Mouse (Mus musculus) midbrain, embryonic 14.5 days (tissue): ENCODE measurements around the gene Mut. TPM values are rescaled to one million over a fixed set of nuclear protein-coding genes. Genes with fewer than 3 reads are reported as not detected.
A peak's percentile ranks its signal among the peaks of the same experiment; 100 is the strongest.

Experiments used
- ATAC-seq: fragments of 200-750 bp; cut with Nextera tagmentation; 2 replicates; pipeline ENCODE4 v1.8.0; 2017; ENCODE audit warnings: moderate number of reproducible peaks, moderate library complexity; ENCODE audit not compliant: low FRiP score, low TSS enrichment
- DNase-seq: peaks from one replicate; pipeline ENCODE4 v3.0.0-alpha.2; 2015
- H3K27ac ChIP-seq: fragments of 300-500 bp; sonication (generic); replicated peaks from 2 replicates; pipeline ENCODE4 v1.5.1; 2014; ENCODE audit warnings: mild to moderate bottlenecking, low read depth, low read length, moderate library complexity
- H3K27me3 ChIP-seq: fragments of 300-500 bp; sonication (generic); 2 replicates; pipeline ENCODE4 v1.6.1; 2014; ENCODE audit warnings: low read length, control low read depth, mixed read lengths; ENCODE audit not compliant: control insufficient read depth, insufficient read depth
- H3K36me3 ChIP-seq: fragments of 300-500 bp; sonication (generic); 2 replicates; pipeline ENCODE4 v1.6.1; 2014; ENCODE audit warnings: low read length, control low read depth; ENCODE audit not compliant: control insufficient read depth, insufficient read depth
- H3K4me1 ChIP-seq: fragments of 300-500 bp; sonication (generic); 2 replicates; pipeline ENCODE4 v1.6.1; 2014; ENCODE audit warnings: mild to moderate bottlenecking, antibody characterized with exemption, low read length, control low read depth; ENCODE audit not compliant: control insufficient read depth, insufficient read depth
- H3K4me2 ChIP-seq: fragments of 300-500 bp; sonication (generic); 2 replicates; pipeline ENCODE4 v1.6.1; 2014; ENCODE audit warnings: mild to moderate bottlenecking, low read length, moderate library complexity
- H3K4me3 ChIP-seq: fragments of 300-500 bp; sonication (generic); replicated peaks from 2 replicates; pipeline ENCODE4 v1.5.1; 2014; ENCODE audit warnings: low read depth, low read length
- H3K9ac ChIP-seq: fragments of 300-500 bp; sonication (generic); replicated peaks from 2 replicates; pipeline ENCODE4 v1.6.1; 2014; ENCODE audit warnings: mild to moderate bottlenecking, low read length, moderate library complexity
- H3K9me3 ChIP-seq: fragments of 300-500 bp; sonication (generic); 2 replicates; pipeline ENCODE4 v1.6.1; 2016; ENCODE audit warnings: low read length, control low read depth, mixed read lengths; ENCODE audit not compliant: control insufficient read depth
- WGBS: fragments of 180-500 bp; shearing (Covaris S2); extraction: QIAGEN DNeasy Blood & Tissue Kit; methylation state at CpG from one replicate; pipeline ENCODE4 v1.1.7; 2014; 5-methylcytosine and 5-hydroxymethylcytosine counted together
- polyA plus RNA-seq: library from polyadenylated mRNA; unstranded; fragments of >200 nt; fragmentation: Nextera tagmentation; extraction: Ambion mirVana; gene quantifications from 2 replicates; pipeline ENCODE4 v1.2.1, GENCODE M21; 2014

Gene Mut
- 15.0 and 26.5 TPM in 2 replicates for polyA plus RNA-seq

GRCm38 (mm10) chr17:40934420-40935231, at the start of gene Mut, which contains the start of gene Cenpq:
Mut (plus strand) TSS chr17:40934685.
Cenpq (minus strand) TSS chr17:40935047.
- peak within 1 kb of the TSS; percentile 90 for H3K27ac ChIP-seq
- H3K4me1 ChIP-seq = peaks cover 9% of the 10 kb centered on the region
- DNase-seq = peak; percentile 100
- H3K36me3 ChIP-seq = peaks cover 16% of the 10 kb centered on the region; the same call in 1 of the 2 replicates
- WGBS = under 1% methylated on average over 50 of the region's 50 CpGs
- H3K9me3 ChIP-seq = no peaks in the 10 kb centered on the region
- peak within 1 kb of the TSS; percentile 50 for H3K9ac ChIP-seq
- peak within 1 kb of the TSS; percentile 74 for H3K4me2 ChIP-seq
- ATAC-seq = peak; percentile 100
- H3K27me3 ChIP-seq = no peaks in the 10 kb centered on the region
- peak within 1 kb of the TSS; percentile 61 for H3K4me3 ChIP-seq

GRCm38 (mm10) chr17:40885155-40885554, 49.3 kb upstream of the Mut start:
- Histone ChIP-seq H3K9me3 (no peaks in the 10 kb centered on the region), H3K4me1 (no peaks in the 10 kb centered on the region), H3K4me3 (no peak overlapping the region), H3K27me3 (no peaks in the 10 kb centered on the region), H3K27ac (no peak overlapping the region), H3K9ac (no peak overlapping the region), H3K36me3 (no peaks in the 10 kb centered on the region), H3K4me2 (no peak overlapping the region)
- 87% methylated on average over 4 of the region's 4 CpGs for WGBS
- no peak for ATAC-seq
- no peak for DNase-seq

GRCm38 (mm10) chr17:40887849-40888536, 46.5 kb upstream of the Mut start:
- Histone ChIP-seq H3K4me2 (no peak overlapping the region), H3K4me3 (no peak overlapping the region), H3K27me3 (no peaks in the 10 kb centered on the region), H3K9me3 (no peaks in the 10 kb centered on the region), H3K4me1 (no peaks in the 10 kb centered on the region), H3K9ac (no peak overlapping the region), H3K36me3 (no peaks in the 10 kb centered on the region), H3K27ac (no peak overlapping the region)
- 82% methylated on average over 4 of the region's 4 CpGs for WGBS
- no peak for DNase-seq
- no peak for ATAC-seq

- Histone ChIP-seq H3K4me2 (no peak overlapping the region), H3K36me3 (no peaks in the 10 kb centered on the region), H3K9ac (no peak overlapping the region), H3K9me3 (no peaks in the 10 kb centered on the region), H3K4me1 (no peaks in the 10 kb centered on the region), H3K27me3 (no peaks in the 10 kb centered on the region), H3K27ac (no peak overlapping the region), H3K4me3 (no peak overlapping the region)
- no peak; the same call in 1 of the 2 replicates for ATAC-seq
- WGBS = 53% methylated on average over 1 of the region's 1 CpGs
- DNase-seq = peak; percentile 77
These were observed 37.6 kb upstream of the Mut start for GRCm38 (mm10) chr17:40896863-40897262.

GRCm38 (mm10) chr17:40899783-40900363, 34.6 kb upstream of the Mut start:
- H3K9me3 ChIP-seq = no peaks in the 10 kb centered on the region
- H3K4me3 ChIP-seq = no peak overlapping the region
- no peaks in the 10 kb centered on the region for H3K36me3 ChIP-seq
- no peak overlapping the region for H3K9ac ChIP-seq
- WGBS = 33% methylated on average over 4 of the region's 4 CpGs
- H3K4me2 ChIP-seq = no peak overlapping the region
- H3K27me3 ChIP-seq = no peaks in the 10 kb centered on the region
- no peak for ATAC-seq
- H3K27ac ChIP-seq = no peak overlapping the region
- no peaks in the 10 kb centered on the region for H3K4me1 ChIP-seq
- DNase-seq = no peak

- H3K4me3 ChIP-seq = no peak overlapping the region
- DNase-seq = no peak
- H3K27ac ChIP-seq = no peak overlapping the region
- no peaks in the 10 kb centered on the region for H3K9me3 ChIP-seq
- H3K4me2 ChIP-seq = no peak overlapping the region
- no peaks in the 10 kb centered on the region for H3K4me1 ChIP-seq
- WGBS = 68% methylated on average over 4 of the region's 4 CpGs
- H3K9ac ChIP-seq = no peak overlapping the region
- H3K27me3 ChIP-seq = no peaks in the 10 kb centered on the region
- ATAC-seq = no peak
- H3K36me3 ChIP-seq = no peaks in the 10 kb centered on the region
These were observed 31.1 kb upstream of the Mut start for GRCm38 (mm10) chr17:40903345-40903744.

- no peak overlapping the region for H3K27ac ChIP-seq
- no peaks in the 10 kb centered on the region for H3K4me1 ChIP-seq
- H3K36me3 ChIP-seq = no peaks in the 10 kb centered on the region
- H3K4me2 ChIP-seq = peak overlapping the region; percentile 40
- DNase-seq (peak; percentile 1), ATAC-seq (no peak)
- no peak overlapping the region for H3K9ac ChIP-seq
- WGBS = 10% methylated on average over 11 of the region's 11 CpGs
- H3K27me3 ChIP-seq = no peaks in the 10 kb centered on the region
- H3K9me3 ChIP-seq = no peaks in the 10 kb centered on the region
- H3K4me3 ChIP-seq = no peak overlapping the region
These were observed 30.4 kb upstream of the Mut start for GRCm38 (mm10) chr17:40904056-40904597.

- no peak for ATAC-seq
- 12% methylated on average over 14 of the region's 14 CpGs for WGBS
- Histone ChIP-seq H3K4me2 (peak overlapping the region; percentile 40), H3K4me1 (no peaks in the 10 kb centered on the region), H3K27me3 (no peaks in the 10 kb centered on the region), H3K4me3 (0 out of 2 replicates have a peak overlapping the region, but pooled peaks have one; percentile 18), H3K9ac (no peak overlapping the region; the same call in 1 of the 2 replicates), H3K36me3 (no peaks in the 10 kb centered on the region), H3K9me3 (no peaks in the 10 kb centered on the region), H3K27ac (no peak overlapping the region)
- peak; percentile 13 for DNase-seq
These were observed 29.7 kb upstream of the Mut start for GRCm38 (mm10) chr17:40904721-40905154.
